Mouse (Mus musculus): ENCODE measurements around the gene Mrgprg. TPM values are rescaled to one million over a fixed set of nuclear protein-coding genes. Genes with fewer than 3 reads are reported as not detected.

Mrgprg gene
- total RNA-seq, 2 experiments from 2014 or later = not detected

Small RNA genes lying within 50 kb of the gene (microRNA-seq; reads per million reads assigned to microRNA genes)
- gene Gm22064 = not detected

Other genes with a start within 250 kb of the Mrgprg start
- 100 to 1,000 TPM; 177 to 178 TPM for gene Nap1l4, start 217.9 kb downstream of the Mrgprg start, total RNA-seq (2021)
- 10 to 100 TPM; 77.5 to 91.2 TPM for gene Cars, start 166.9 kb downstream of the Mrgprg start, total RNA-seq (2021)
- gene Tnfrsf26, start 138.3 kb downstream of the Mrgprg start, total RNA-seq (2021) = under 1 TPM; 0.18 to 0.20 TPM
- 1 to 10 TPM; 5.0 to 7.7 TPM for gene Tnfrsf22, start 117.3 kb downstream of the Mrgprg start, total RNA-seq (2021)
- 1 to 10 TPM; 2.1 to 2.9 TPM for gene Tnfrsf23, start 81.1 kb downstream of the Mrgprg start, total RNA-seq (2021)
- gene Osbpl5, start 10.0 kb downstream of the Mrgprg start, total RNA-seq (2021) = 10 to 100 TPM; 67.5 to 84.1 TPM
- 10 to 100 TPM; 15.3 to 16.5 TPM for gene Mrgpre, start 17.5 kb upstream of the Mrgprg start, total RNA-seq (2021)
- gene Nadsyn1, start 55.9 kb upstream of the Mrgprg start, total RNA-seq (2021) = 1 to 10 TPM; 4.5 to 6.1 TPM
- gene Dhcr7, start 56.2 kb upstream of the Mrgprg start, total RNA-seq (2021) = 10 to 100 TPM; 84.2 to 85.6 TPM
- gene Gm498, start 99.8 kb upstream of the Mrgprg start, total RNA-seq (2021) = not detected
- gene Shank2, start 234.9 kb upstream of the Mrgprg start, total RNA-seq (2021) = 100 to 1,000 TPM; 133 to 143 TPM